Mouse (Mus musculus) megakaryocyte-erythroid progenitor cell, adult 5-6 weeks (primary cell): Measurements from ENCODE around the gene Ift74. TPM values are rescaled to one million over a fixed set of nuclear protein-coding genes. Genes with fewer than 3 reads are reported as not detected.
"Not testable (repeated sequence)": the region's sequence is repeated elsewhere in the genome, so short reads cannot be mapped to it uniquely, and the experiment has no call there.

Experiments used
- ATAC-seq: replicated peaks from 2 replicates; pipeline ENCODE4 v1.8.0; 2016; ENCODE audit warnings: mild to moderate bottlenecking, inconsistent platforms; ENCODE audit not compliant: severe bottlenecking, poor library complexity, low FRiP score, low TSS enrichment
- total RNA-seq, 2 experiments: library from RNA; stranded (forward) in 1 of 2; stranded (reverse) in 1 of 2; fragments of 200-1000, 215-1000 nt in 1 of 2; fragments of >200 nt in 1 of 2; fragmentation: Nextera tagmentation in 1 of 2; gene quantifications; 2 replicates each; pipeline ENCODE4 v1.2.3; 2014 to 2017

The Ift74 gene
- 6.9 and 8.2 TPM in 2 replicates for total RNA-seq (2014; fragmentation: Nextera tagmentation)
- 18.3 and 20.9 TPM in 2 replicates for total RNA-seq (2017)

- ATAC-seq = peak; percentile 100
These were observed at the start of gene Ift74 for GRCm38 (mm10) chr4:94613972-94614626. Ift74 (plus strand) TSS chr4:94614491.

GRCm38 (mm10) chr4:94572677-94573076, 41.6 kb upstream of the Ift74 start:
- ATAC-seq = no peak

- ATAC-seq = peak; percentile 76
These were observed 22.4 kb upstream of the Ift74 start for GRCm38 (mm10) chr4:94591765-94592381.

GRCm38 (mm10) chr4:94592709-94593108, 21.6 kb upstream of the Ift74 start:
- 0 out of 2 replicates have a peak, but pooled peaks have one; percentile 48 for ATAC-seq

- no peak for ATAC-seq
These were observed 12.9 kb upstream of the Ift74 start for GRCm38 (mm10) chr4:94601395-94601794.

GRCm38 (mm10) chr4:94602496-94603030, 11.7 kb upstream of the Ift74 start:
- ATAC-seq = peak; percentile 59

GRCm38 (mm10) chr4:94603031-94603629, 11.2 kb upstream of the Ift74 start, which contains the start of gene Plaa:
Plaa (minus strand) TSS chr4:94603244.
- ATAC-seq = peak; percentile 98

- no peak for ATAC-seq
These were observed 9.8 kb upstream of the Ift74 start for GRCm38 (mm10) chr4:94604452-94605019.

- ATAC-seq = no peak
These were observed 8.7 kb upstream of the Ift74 start for GRCm38 (mm10) chr4:94605591-94605990.

- ATAC-seq = no peak
These were observed 4.0 kb upstream of the Ift74 start for GRCm38 (mm10) chr4:94610339-94610738.

GRCm38 (mm10) chr4:94614627-94615006, 326 bp downstream of the Ift74 start:
- peak; percentile 63 for ATAC-seq

- ATAC-seq = no peak
These were observed 5.8 kb downstream of the Ift74 start for GRCm38 (mm10) chr4:94620077-94620476.

- no peak for ATAC-seq
These were observed 28.9 kb downstream of the Ift74 start for GRCm38 (mm10) chr4:94643141-94643540.

GRCm38 (mm10) chr4:94649920-94650319, 35.6 kb downstream of the Ift74 start, which contains the start of gene Lrrc19:
Lrrc19 (minus strand) TSS chr4:94650144.
- no peak for ATAC-seq

- ATAC-seq = not testable (repeated sequence)
These were observed 36.3 kb downstream of the Ift74 start for GRCm38 (mm10) chr4:94650426-94651175.

- peak; percentile 96 for ATAC-seq
These were observed 55.4 kb downstream of the Ift74 start for GRCm38 (mm10) chr4:94669718-94670117.

- ATAC-seq = no peak
These were observed 66.4 kb downstream of the Ift74 start for GRCm38 (mm10) chr4:94680662-94681061.

GRCm38 (mm10) chr4:94681181-94681580, 66.9 kb downstream of the Ift74 start:
- no peak for ATAC-seq

GRCm38 (mm10) chr4:94682029-94682428, 67.7 kb downstream of the Ift74 start:
- peak; percentile 90 for ATAC-seq
